Mouse (Mus musculus) common myeloid progenitor, adult 5-6 weeks (primary cell): Measurements from ENCODE around the gene Galnt10. TPM values are rescaled to one million over a fixed set of nuclear protein-coding genes. Genes with fewer than 3 reads are reported as not detected.

Experiments used
- ATAC-seq: replicated peaks from 2 replicates; pipeline ENCODE4 v1.8.0; 2016; ENCODE audit warnings: low read depth, mild to moderate bottlenecking, moderate TSS enrichment, inconsistent platforms; ENCODE audit not compliant: poor library complexity, severe bottlenecking
- total RNA-seq: library from RNA; stranded (forward); fragments of 200-1000, 187-1606 nt; gene quantifications from 2 replicates; pipeline ENCODE4 v1.2.3, GENCODE M21; 2017

The Galnt10 gene
- total RNA-seq, 1 experiment from 2014 or later, result 15.1 TPM

GRCm38 (mm10) chr11:57836401-57836800 lies 191.2 kb downstream of the Galnt10 start:
- no peak for ATAC-seq

Other genes with a start within 250 kb of the Galnt10 start
- 32.2 and 43.7 TPM in 2 replicates for gene Fam114a2, start 126.8 kb upstream of the Galnt10 start, total RNA-seq
- gene Mfap3, start 126.8 kb upstream of the Galnt10 start, total RNA-seq, result 22.5 and 27.5 TPM in 2 replicates
- gene Sap30l, start 156.2 kb downstream of the Galnt10 start, total RNA-seq, result 13.3 and 25.7 TPM in 2 replicates
- not detected in 2 replicates for gene Hand1, start 187.4 kb downstream of the Galnt10 start, total RNA-seq